ENCODE assay signal across 9 mouse cellular contexts in the genomic region with DNA sequence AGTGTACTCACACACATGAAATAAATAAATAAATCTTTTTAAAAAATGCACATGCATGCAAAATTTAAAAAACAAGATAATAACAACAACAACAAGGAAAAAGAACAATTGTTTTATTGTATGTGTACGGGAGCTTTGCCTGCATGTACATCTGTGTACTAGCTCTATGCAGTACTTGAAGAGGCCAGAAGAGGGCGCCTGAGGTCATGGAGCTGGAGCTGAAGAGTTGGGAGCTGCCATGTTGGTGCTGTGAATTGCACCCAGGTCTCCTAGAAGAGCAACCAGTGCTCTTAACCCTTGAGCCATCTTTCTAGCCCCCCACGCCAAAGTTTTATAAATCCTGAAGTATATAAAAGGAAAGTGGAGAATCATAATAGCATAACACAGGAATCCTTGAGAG. TPM values are rescaled to one million over a fixed set of nuclear protein-coding genes. Genes with fewer than 3 reads are reported as not detected.
DNase-seq lines count a peak whose midpoint lies in the region; ATAC-seq and TF ChIP-seq lines count a peak whose summit lies in the region.
"Had no signal": no experiment of that assay in that cellular context is flagged by ENCODE, and none has a peak within 500 bp of the region (broad histone marks: within the 10 kb centered on the region; RNA-seq: fewer than 3 reads in every experiment).

No protein-coding gene starts in this region.

- peak; percentile 60 for TF ChIP-seq CTCF in kidney, postnatal 0 days (IDR thresholded peaks at IDR 0.05; ENCODE audit: low read depth)

- no peak overlapping the region for H3K4me3 ChIP-seq in kidney, postnatal 0 days (replicated peaks; ENCODE audit: low read depth, low read length)
- H3K4me3 ChIP-seq in forebrain, embryonic 13.5 days = no peak overlapping the region
- H3K4me3 ChIP-seq: stomach, embryonic 15.5 days had no signal

- no peaks in the 10 kb centered on the region for H3K9me3 ChIP-seq in kidney, postnatal 0 days (replicated peaks; ENCODE audit: low read length)
- 0 out of 2 replicates have a peak, but pooled peaks cover 5% of the 10 kb centered on the region for H3K9me3 ChIP-seq in forebrain, embryonic 13.5 days (replicated peaks)
- H3K9me3 ChIP-seq: stomach, embryonic 15.5 days had no signal

- no peaks in the 10 kb centered on the region for H3K27me3 ChIP-seq in kidney, postnatal 0 days (ENCODE audit: insufficient read depth, low read length)
- no peaks in the 10 kb centered on the region for H3K27me3 ChIP-seq in forebrain, embryonic 13.5 days
- H3K27me3 ChIP-seq: stomach, embryonic 15.5 days had no signal

- H3K27ac ChIP-seq in kidney, postnatal 0 days = no peak overlapping the region
- no peak overlapping the region for H3K27ac ChIP-seq in forebrain, embryonic 13.5 days
- H3K27ac ChIP-seq: stomach, embryonic 15.5 days had no signal

- no peak overlapping the region for H3K9ac ChIP-seq in kidney, postnatal 0 days (ENCODE audit: low read depth, low read length)
- H3K9ac ChIP-seq in forebrain, embryonic 13.5 days = no peak overlapping the region
- H3K9ac ChIP-seq: stomach, embryonic 15.5 days had no signal

- 65% methylated on average over 3 of the region's 3 CpGs for WGBS in kidney, postnatal 0 days
- WGBS in forebrain, embryonic 13.5 days = 64% methylated on average over 3 of the region's 3 CpGs

- H3K4me1 ChIP-seq in kidney, postnatal 0 days (replicated peaks; ENCODE audit: insufficient read depth, low read length) = peaks cover 8% of the 10 kb centered on the region; the same call in 1 of the 2 replicates
- H3K4me1 ChIP-seq in forebrain, embryonic 13.5 days = peaks cover 22% of the 10 kb centered on the region

- no peak for ATAC-seq in kidney, postnatal 0 days (replicated peaks; ENCODE audit: low FRiP score, low read depth)
- ATAC-seq in forebrain, embryonic 13.5 days = no peak

- DNase-seq in kidney, postnatal 0 days (ENCODE audit: low spot score) = no peak
- no peak for DNase-seq in kidney, postnatal 14 days
- peak; percentile 66 for DNase-seq in CD4-positive helper T cell, adult 2 months (ENCODE audit: low read depth, low spot score)
- peak; percentile 66 for DNase-seq in NIH3T3 (ENCODE audit: low read depth)
- DNase-seq in lung, postnatal 14 days = peak; percentile 44
- DNase-seq in urinary bladder, adult 18-20 months (ENCODE audit: low spot score in 2 of 2) = no peak
- no peak for DNase-seq in left cerebral cortex, adult 8-10 months (ENCODE audit: low spot score in 2 of 2)

- no peak overlapping the region for H3K4me2 ChIP-seq in kidney, postnatal 0 days (ENCODE audit: low read length)
- no peak overlapping the region for H3K4me2 ChIP-seq in forebrain, embryonic 13.5 days
- H3K4me2 ChIP-seq: stomach, embryonic 15.5 days had no signal

- no peaks in the 10 kb centered on the region for H3K36me3 ChIP-seq in kidney, postnatal 0 days (ENCODE audit: insufficient read depth, low read length)
- H3K36me3 ChIP-seq in forebrain, embryonic 13.5 days (ENCODE audit: poor library complexity, severe bottlenecking) = no peaks in the 10 kb centered on the region
- H3K36me3 ChIP-seq: stomach, embryonic 15.5 days had no signal

RNA-seq across cellular contexts. Expression of a gene that starts 39.1 kb away (rescaled TPM):
- polyA plus RNA-seq in kidney, postnatal 0 days (2015; fragmentation: Nextera tagmentation; extraction: Ambion mirVana) = 2,528 and 2,557 TPM in 2 replicates
- 4,035 and 4,414 TPM in 2 replicates for polyA plus RNA-seq in forebrain, embryonic 13.5 days (2015; fragmentation: Nextera tagmentation; extraction: Ambion mirVana)
- 100 to 1,000 TPM; 259 to 296 (median 268) TPM for total RNA-seq in left cerebral cortex, adult 8-10 months (2022)

RNA-seq across cellular contexts. Expression of a gene that starts 48.8 kb away (rescaled TPM):
- polyA plus RNA-seq in kidney, postnatal 0 days (2015; fragmentation: Nextera tagmentation; extraction: Ambion mirVana) = 18.5 and 19.6 TPM in 2 replicates
- polyA plus RNA-seq in forebrain, embryonic 13.5 days (2015; fragmentation: Nextera tagmentation; extraction: Ambion mirVana) = 19.0 and 19.3 TPM in 2 replicates
- 10 to 100 TPM; 32.2 to 34.0 (median 33.1) TPM for total RNA-seq in left cerebral cortex, adult 8-10 months (2022)

Comparison
In these comparisons a context has a peak if more than half of its experiments do, and no peak if none do; other contexts are left out.
1. DNase-seq: peak in CD4-positive helper T cell, adult 2 months (single experiment), NIH3T3 (single experiment) and lung, postnatal 14 days (single experiment); none in kidney, postnatal 0 days (single experiment), kidney, postnatal 14 days (single experiment), urinary bladder, adult 18-20 months (0 of 2) and left cerebral cortex, adult 8-10 months (0 of 2).